Mouse (Mus musculus) thymus, postnatal 14 days (tissue): Measurements from ENCODE around the gene Gstt2.

Experiments used
- DNase-seq: peaks from one replicate; pipeline ENCODE4 v3.0.0; 2021

Gene Gstt2

DNA sequence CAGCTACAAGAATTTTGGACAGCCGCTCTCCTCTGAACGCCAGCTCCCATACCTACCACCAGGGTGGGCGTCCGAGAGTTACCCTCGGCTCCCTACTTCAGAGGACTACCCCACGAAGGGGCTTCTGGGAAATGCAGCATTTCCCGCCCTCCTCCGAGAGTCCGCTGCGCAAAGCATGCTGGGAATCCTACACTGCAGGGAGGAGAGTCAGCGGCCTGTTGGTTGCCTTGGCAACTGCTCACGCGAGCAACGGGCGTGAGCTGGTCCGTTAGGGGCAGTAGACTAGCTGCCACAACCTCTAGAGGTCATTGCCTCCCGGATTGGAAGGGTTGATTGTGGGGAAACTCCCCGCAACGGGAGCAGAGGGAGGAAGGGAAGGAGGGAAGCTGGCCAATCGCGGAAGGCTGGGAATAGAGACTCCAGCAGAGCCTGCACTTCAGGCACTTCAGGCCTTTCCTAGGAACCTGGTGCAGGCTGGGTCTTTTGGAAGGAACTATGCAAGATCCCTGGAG is at the start of gene Gstt2:
Gene Gstt2 (minus strand): TSS at position 177 of the 512 bp plus-strand sequence.
- DNase-seq, result peak; percentile 92

DNA sequence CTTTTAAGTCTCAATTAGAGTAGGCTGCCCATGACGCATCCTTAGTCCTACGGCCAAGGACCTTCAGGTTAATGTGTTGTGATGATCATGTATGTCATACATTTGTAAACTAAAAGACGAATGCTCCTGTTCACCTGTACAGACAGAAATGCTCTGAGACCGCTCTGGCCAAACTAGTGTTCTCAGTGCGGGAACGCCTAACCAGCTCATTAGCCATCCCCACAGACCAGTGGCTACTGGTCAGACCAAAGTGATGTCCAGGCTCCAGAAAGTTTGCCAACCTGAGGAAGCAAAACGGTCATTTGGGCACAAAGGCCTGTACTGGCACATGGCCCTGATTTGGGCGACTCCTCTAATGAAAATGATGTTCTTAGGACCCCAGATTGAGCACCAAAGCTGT is 47.5 kb upstream of the Gstt2 start:
- no peak for DNase-seq

DNA sequence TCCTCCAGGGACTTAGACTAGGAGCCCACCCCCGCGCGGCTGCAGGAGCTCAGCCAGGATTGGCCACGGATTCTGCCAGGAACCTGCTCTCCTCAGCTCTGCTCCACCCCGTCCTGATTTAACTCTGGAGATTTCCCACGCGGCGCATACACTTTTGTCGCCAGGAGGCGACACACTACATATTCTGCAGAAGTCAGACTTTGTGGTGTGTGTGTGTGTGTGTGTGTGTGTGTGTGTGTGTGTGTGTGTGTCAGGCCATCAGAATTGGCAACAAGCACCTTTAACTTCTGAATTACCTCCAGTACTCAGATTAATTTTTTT is 46.0 kb upstream of the Gstt2 start:
- peak; percentile 70 for DNase-seq

DNA sequence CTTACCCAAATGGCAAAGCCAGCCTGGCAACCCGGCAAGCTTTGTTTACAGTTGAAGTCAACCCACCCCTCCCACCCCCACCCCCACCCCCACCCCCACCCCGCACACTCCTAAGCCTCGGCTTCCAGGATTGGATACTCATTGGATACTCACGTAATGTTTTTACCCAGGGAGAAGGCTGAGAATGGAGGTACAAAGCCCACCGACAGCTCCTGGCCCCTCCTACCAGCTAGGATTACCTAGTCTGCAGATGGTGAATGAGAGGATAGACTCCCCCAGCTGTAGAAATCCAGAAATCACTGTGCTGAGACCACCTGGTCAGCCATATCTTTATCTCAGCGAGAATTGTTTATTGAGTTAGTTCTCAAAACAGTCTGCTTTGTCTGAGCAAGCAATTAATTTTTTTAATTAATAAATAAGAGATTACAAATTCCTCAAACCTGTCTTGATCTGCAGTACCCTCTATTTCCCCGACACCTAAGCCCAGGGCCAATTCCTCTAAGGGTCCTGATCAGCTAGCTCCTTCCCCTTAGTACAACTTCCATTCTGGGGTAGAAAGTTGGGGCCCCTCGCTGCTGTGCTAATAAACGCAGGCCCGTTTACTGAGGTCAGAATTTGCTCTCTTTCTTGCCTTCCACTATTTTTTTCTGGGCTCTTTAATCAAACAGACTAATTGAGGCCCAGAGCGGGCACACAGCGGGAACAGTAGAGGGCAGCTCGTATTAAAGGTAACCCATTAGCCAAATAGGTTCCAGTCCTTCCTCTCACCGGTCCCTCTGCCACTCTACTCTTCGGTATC is 45.4 kb upstream of the Gstt2 start:
- DNase-seq, result no peak

DNA sequence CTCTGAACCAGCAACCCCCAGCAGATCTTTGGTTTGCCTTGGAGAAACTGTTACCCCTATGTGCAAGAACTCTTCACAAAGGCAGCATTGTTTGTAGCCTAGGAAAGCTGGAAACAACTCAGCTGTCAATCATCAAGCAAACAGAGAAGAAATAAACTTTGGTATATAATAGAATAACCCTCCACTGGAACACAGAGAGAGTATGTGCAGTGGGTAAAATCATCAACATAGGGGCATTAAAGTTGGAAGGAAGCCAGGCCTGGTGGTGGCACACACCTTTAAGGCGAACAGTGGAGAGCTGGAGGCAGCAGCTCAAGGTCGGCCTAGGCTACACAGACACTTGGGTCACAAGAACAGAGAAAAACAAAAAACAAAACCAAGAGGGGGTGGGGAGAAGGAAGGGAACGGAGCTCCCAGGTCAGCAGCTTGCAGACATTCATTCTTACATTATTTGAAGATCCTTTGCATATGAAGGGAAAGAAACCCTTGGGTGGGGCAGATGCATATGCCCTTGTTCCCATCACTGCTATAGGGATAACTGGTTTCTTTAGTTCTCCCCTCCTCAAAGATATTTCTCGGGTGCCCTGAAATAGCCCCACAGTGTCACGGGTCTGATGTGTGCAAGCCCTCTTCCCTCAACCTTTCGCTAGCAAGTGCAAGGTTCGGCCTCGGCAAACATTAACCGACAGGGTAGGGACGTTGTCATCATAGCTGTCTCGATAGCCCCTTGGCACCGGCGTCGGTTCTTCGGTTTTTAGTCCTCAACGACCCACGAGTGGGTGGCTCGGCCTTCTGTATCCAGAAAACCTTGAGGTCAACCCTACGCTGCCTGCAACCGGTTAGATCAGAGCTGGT is 44.6 kb upstream of the Gstt2 start:
- no peak for DNase-seq

DNA sequence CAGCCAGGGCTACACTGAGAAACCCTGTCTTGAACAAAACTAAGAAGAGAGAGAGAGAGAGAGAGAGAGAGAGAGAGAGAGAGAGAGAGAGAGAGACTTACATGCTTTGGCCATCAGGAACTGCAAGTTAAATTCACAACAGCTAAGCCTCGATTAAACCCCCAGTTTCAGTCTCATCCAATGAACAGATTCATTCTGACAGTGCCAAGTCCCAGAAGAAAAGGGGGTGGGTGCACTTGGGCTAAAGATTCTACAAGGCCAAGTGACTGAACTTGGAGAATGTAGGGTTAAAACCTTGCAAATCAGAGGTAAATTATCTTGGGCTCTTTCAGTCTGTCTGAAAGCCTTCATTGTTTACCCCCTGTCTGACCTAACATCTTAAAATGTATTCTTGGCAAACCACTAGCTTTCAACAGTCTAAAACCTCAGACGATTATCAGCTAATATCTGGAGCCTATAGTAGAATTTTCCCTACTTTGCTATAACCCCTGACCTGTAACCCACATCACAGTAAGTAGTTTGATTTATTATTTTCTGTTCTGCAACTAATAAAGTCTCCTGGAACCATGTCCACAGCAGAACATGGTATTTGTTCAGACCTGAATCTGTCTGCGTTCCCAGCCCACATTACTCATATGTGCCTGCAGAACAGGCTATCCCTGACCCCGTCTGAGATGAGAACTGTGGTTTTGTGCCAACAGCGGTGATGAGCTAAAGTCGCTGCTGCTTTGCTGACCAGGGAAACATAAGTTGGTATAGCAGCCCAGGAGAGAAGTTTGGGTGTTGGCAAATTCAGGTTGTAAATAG is 43.8 kb upstream of the Gstt2 start:
- no peak for DNase-seq

DNA sequence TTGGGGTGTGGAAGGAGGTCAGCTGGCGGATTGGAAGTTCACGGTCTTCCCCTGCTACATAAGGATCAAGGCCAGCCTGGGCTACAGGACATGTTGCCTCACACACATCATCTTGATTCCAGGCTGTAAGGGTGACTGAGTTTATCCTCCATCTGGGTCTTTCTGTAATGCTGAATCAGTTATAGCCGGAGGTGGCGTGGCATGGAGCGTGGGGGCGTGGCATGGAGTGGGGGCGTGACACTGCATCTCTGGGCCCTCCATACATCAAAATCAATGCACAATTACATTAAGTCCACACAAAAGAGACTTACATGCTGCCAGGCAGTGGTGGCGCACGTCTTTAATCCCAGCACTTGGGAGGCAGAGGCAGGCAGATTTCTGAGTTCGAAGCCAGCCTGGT is 43.1 kb upstream of the Gstt2 start:
- no peak for DNase-seq

DNA sequence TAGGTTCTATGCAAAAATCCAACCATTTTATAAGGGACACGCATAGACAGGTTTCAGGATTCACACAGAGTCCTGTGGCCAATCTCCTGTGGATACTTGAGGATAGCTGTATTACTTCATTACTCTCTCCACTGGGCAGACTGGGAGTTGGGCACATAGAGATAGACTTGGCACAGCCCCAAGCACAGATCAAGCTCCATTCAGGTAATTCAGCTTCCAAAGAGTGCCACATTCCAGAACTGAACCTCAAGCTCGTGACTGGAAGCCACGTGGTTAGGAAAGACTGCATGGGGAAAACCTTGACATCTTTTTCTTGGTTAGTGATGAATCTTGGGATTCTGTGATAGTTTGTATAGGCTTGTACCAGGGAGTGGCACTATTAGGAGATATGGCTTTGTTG is 41.6 kb upstream of the Gstt2 start:
- no peak for DNase-seq

DNA sequence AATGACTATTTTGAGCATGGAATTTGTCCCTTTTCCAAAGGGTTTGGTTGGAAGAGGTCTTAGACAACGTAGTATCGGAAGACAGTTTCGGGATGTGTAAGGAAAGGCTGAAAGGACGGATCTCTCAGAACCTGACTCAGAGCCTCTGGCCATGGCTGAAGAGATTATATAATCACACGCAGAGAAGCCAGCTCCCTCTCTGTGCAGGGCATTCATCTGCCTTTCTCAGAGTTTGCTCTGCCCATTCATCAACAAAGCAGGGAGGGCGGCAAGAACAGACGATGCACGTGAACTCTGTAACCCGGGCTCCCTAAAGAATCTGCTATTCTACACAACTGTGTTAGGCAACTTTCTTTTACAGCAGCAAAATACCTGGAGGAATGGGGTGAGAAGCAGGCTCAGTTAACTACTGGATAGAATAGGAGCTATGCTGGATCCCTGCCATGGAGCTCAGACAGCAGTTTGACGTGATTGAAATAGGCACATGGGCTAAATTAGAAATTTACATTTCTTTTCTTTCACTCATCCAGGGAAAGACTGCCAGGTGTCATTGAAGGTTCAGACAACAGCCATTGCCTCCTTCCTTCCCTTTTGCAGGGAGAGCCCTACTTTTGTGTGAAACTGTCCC is 36.4 kb upstream of the Gstt2 start:
- DNase-seq, result no peak

DNA sequence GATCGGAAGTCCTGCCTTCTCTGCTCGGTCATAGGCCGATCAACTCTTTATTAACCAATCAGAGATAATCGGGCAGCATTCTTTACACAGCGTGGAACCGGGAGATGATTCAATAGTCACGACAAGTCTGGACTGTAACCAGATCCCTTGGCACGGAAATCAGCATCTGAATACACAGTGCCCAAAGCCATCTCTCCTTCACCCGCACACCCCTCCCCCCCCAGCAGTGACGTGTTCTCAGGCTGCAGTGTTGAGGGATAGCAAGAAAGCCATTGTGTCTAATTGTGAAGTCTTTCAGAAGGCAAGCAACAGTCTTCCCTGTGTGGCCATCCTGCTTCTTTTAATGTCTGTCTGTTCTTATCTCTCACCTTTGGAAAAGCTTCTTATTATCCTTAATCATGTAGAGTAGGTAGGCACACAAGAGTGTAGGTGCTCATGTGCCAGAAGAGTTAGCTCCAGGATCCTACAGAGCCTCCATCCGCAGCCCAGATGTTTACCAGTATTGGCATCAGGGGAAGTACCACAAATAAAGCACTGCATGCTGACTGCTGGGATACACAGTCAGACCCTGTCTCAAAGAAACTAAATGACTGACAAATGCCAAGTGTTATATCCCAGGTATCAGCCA is 35.8 kb upstream of the Gstt2 start:
- peak; percentile 19 for DNase-seq

DNA sequence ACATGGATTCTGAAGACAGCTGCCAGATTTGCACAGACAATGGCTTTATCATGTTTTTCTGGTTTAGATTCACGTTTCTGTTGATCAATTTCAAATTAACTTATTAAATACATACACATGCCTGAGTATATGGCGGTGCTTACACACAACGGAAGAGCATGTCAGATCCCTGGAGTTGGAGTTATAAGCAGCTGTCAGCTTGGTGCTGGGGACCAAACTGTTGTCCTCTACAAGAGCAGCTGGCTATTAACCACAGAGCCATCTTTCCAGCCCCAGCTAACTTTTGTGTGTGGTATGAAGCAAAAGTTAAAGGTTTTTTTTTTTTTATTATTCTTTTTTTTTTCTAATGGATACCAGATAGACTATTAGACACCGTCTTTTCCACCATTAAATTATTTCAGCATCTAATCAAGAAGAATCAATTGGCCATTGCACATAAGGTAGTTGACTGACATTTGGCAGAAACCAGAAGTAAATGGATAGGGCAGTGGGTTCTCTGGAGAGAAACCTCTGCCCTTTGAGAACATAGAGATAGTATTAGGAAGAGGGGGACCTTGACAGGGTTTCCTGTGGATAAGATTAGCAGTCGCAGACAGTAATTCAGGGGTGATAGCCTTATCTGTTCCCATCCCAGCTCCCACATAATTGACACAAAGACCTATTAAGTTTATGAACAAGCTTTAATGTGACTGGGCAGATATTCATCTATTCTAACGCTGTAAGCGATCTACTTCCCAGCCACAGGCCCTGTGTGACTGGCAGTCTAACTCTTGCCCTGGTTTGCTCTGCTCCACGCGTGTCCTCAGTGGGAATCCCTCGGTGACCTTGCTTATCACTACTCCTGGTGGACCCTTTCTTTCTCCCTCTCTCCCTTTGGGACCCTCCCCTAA is 35.0 kb upstream of the Gstt2 start:
- no peak for DNase-seq

DNA sequence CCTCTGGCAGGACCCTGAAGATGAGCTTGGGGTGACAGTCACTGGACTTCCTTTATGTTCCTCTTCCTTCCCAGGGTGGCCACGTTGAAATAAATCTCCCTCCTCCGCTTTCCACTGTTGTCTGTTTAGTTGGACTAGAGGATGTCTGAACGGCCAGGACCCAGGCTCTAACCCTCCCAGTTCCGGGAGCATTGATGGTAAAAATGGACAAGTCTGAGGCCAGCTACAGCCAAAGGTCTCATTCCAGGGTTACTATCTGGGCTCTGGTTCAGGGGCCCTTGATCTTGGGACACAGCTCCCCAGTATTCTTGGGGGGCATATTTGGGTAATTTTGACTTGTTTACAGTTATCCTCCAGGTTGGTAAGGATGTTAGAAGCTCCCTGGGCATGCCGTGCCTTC is 24.4 kb upstream of the Gstt2 start:
- DNase-seq, result no peak

DNA sequence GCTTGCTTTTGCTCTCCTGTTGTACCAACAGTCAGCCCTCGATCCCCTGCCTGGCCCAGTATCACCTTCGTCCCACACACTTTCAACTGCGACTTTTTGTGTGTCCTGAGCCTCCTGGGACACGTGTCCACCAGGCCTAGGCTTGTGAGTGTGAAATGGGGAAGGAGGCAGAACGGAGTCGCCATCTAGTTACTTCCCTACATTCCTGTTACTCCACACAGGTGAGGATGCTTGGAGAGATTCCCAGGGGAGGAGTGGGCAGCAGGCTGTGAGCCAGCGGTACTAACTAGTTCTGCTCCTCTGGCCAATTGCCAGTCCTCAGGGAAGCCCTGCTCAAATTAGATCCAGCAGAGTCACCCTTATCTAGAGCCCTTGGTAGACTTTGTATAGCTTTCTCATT is 23.5 kb upstream of the Gstt2 start:
- DNase-seq, result no peak

DNA sequence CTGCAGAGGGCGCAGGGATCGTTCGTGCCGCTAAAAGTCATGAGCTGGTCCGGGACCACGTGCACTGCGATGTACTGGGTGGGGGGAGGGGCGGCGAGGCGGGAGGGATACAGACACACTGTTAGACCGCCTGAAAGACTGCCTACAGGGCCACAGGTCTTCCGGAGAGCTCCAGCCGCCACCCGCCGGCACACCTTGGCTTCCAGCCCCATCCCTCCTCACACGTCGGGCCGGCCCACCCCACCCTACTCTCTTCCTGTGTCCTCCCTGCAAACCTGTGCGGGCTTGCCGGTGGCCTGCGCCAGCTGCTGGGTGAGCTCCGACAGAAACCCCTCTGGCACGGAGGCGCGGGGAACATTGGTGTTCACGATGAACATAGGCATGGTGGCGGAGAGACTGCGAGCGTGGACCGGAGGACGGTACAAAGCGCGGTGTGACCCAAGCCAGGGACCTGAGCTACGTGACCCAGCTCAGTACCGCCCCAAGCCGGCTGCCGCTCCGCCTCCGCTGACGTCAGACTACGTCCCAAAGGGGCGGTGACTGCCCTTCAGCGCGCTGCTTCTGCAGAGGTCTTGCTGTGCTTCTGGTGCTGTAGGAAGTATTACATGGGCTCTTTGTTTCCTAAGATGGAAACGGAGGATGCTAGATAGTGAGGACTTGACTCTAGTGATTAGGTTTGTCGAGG is 22.7 kb upstream of the Gstt2 start, which contains the start of gene Mif:
Gene Mif (minus strand): TSS at position 455 of the 685 bp plus-strand sequence.
- peak; percentile 90 for DNase-seq

DNA sequence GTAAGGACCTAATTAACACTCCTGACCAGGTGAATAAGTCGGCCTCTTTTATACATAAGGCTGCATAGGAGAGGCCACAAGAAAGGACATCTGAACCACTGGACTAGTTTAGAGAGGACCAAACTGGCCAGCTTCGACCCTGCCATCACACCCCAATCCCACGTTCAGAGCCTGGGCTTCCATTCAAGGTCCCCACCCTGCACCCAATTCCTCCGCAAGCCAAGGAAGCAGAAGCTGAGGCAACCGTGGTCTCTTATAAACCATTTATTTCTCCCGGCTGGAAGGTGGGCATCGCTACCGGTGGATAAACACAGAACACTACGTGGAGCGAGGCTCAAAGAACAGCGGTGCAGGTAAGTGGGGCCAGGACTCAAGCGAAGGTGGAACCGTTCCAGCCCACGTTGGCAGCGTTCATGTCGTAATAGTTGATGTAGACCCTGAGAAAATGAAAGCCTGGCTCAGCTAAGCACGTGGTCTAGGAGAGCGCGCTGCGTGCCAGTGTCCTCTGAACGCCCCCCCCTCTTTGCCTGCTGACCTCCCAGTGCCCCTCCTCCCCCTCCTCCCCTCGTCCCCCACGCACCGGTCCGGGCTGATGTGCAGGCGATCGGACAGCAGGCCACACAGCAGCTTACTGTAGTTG is 22.0 kb upstream of the Gstt2 start:
- peak; percentile 43 for DNase-seq

DNA sequence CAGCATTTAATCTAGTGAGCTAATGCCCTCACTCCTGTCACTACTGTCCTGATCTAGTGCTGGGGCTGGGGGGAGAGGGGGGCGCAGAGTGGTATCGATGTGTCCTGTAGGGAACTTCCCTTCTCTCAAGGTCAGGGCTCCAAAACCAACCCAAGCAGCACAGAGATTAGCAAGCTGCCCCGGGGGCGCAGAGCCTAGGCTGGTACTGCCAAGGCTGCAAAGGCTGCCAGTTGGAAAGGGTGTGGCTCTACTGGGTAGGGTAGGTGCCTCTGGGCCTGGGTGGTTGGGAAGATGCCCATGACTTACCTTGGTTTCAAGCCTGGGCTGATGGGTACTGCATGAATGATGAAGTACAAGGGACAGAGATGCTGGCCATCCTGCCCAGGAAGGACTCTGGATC is 20.4 kb upstream of the Gstt2 start:
- no peak for DNase-seq

DNA sequence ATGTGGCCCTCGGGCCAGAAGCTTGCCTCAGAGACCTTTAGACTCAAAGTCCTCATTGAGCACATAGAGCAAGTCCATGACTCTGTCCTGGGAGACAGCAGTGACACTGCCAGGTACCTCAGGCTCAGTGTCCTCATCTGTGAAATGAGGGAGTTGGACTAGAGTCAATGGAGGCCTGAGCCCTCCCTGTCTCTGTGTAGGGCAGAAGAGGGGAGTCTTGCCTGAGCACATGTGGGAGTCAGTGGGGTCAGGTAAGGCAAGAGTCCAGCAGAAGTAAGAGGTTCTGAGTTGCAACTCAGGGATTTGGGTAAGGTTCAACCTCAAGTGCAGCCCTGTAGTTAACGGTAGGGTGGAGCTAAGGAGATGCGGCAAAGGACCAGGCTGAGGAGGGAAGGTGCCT is 19.8 kb upstream of the Gstt2 start:
- no peak for DNase-seq

DNA sequence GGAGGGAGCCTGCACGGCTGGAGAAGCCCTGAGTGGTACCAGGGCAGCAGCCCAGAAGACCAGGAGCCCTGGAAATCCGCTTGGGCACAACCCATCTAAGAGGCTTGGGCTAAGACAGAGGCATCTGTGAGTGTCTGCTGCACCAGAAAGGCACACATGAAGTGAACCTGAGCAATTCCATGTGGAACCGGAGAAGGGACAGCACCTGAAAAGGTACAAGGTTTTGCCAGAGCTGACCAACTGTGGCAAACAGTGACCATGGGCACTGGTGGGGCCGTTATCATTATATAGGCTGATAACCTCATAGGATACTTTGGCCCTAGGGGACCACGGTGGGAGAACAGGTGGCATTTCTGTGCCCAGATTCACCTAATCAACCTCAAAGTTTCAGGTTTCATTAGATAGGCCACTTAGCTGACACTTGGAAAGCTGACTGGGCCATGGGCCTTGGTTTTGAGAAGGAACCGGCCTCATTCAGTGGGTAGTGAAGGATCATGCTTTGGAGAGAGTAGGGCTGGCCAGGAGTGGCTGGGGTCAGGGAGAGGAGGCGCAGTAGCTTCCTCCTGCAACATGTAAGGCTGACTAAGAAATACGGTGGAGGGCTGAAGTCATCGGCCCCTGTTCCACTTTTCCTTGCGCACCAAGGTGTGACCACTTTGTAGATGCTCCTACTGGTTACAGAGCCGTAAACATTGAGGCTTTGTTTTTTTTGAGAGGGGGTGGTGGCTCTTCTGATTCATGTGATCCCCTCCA is 19.1 kb upstream of the Gstt2 start:
- DNase-seq, result no peak

DNA sequence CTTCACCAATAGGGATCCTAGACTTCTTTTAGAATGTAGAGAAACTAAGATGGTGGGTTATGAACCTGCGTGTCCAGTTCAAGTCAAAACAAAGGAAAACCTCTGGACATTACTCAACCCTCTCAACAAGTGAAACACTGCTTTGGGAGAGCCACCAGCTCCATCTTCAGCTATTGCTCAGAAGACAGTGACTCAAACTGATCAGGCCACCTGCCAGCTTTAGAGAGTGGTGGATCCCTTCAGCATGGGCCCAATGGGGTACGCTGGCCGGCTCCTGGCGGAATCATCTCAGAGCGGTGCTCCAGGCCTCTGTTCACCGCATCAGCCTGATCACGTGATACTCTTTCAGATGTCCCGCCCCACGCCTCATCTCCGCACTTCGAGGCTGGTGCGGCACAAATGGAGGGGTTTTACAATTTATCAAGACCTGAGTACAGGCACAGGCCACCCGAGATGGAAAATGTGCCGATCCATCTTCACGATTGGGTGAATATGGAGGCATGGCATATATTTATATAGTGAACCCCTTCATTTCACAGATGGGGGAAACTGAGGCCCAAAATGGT is 18.3 kb upstream of the Gstt2 start:
- no peak for DNase-seq
